Mouse (Mus musculus): ENCODE results near the gene Plekhh3.

GRCm38 (mm10) chr11:101164677-101165580 is 6.2 kb downstream of the Plekhh3 start:
- TF ChIP-seq FLI1 (IDR thresholded peaks at IDR 0.05; ENCODE audit: low read length), result no peak
- no peak for TF ChIP-seq GATA1 (IDR thresholded peaks at IDR 0.05; ENCODE audit: borderline replicate concordance, low read length)
